Mouse (Mus musculus) gastrocnemius, adult 2 months (tissue): ENCODE measurements around the gene Fads6. TPM values are rescaled to one million over a fixed set of nuclear protein-coding genes. Genes with fewer than 3 reads are reported as not detected.

Experiments
- DNase-seq: peaks from one replicate; pipeline ENCODE4 v3.0.0; 2022
- H3K27ac ChIP-seq: fragments of 200-600 bp; 2 replicates; pipeline ENCODE4 v1.8.1; 2022; ENCODE audit warnings: mild to moderate bottlenecking
- H3K4me3 ChIP-seq: fragments of 200-600 bp; 2 replicates; pipeline ENCODE4 v1.8.1; 2022; ENCODE audit warnings: mild to moderate bottlenecking, moderate library complexity
- CTCF ChIP-seq: fragments of 200-600 bp; IDR thresholded peaks from 2 replicates; pipeline ENCODE4 v1.8.1; 2022; ENCODE audit warnings: antibody characterized with exemption, mild to moderate bottlenecking, moderate library complexity
- intact Hi-C: fragments of 180-260 bp; cut with DNase I; formaldehyde crosslinking; loops from one replicate; pipeline ENCODE4 v1.15.1; 2025
- total RNA-seq, 2 experiments: library from RNA; stranded (reverse); gene quantifications; 2 replicates each; pipeline ENCODE4 v1.2.3; 2021

Gene Fads6
- total RNA-seq, 2 experiments from 2014 or later: 2.4 to 5.4 TPM

- Histone ChIP-seq H3K27ac (no peak overlapping the region), H3K4me3 (no peak overlapping the region)
- TF ChIP-seq CTCF: no peak
- intact Hi-C loops: no loop called here
- no peak for DNase-seq
Observed at GRCm38 (mm10) chr11:115295939-115296338, 1.5 kb downstream of the Fads6 start.

- no peak for DNase-seq
- Histone ChIP-seq H3K27ac (no peak overlapping the region), H3K4me3 (no peak overlapping the region)
- TF ChIP-seq CTCF: no peak
- intact Hi-C loops: no loop called here
Observed at GRCm38 (mm10) chr11:115292631-115293375, 4.7 kb downstream of the Fads6 start.

GRCm38 (mm10) chr11:115291503-115291902, 6.0 kb downstream of the Fads6 start:
- no peak for DNase-seq
- intact Hi-C loops: no loop called here
- H3K27ac ChIP-seq: peak overlapping the region; percentile 43; the same call in 1 of the 2 replicates

GRCm38 (mm10) chr11:115290919-115291318, 6.5 kb downstream of the Fads6 start:
- no peak for TF ChIP-seq CTCF
- Histone ChIP-seq H3K27ac (peak overlapping the region; percentile 51; the same call in 1 of the 2 replicates), H3K4me3 (no peak overlapping the region)
- peak; percentile 82 for DNase-seq
- intact Hi-C loops: no loop called here

More at GRCm38 (mm10) chr11:115291503-115291902, 6.0 kb downstream of the Fads6 start:
- H3K4me3 ChIP-seq: no peak overlapping the region
- no peak for TF ChIP-seq CTCF

- no peak overlapping the region for H3K4me3 ChIP-seq
- no peak for TF ChIP-seq CTCF
- peak overlapping the region; percentile 51; the same call in 1 of the 2 replicates for H3K27ac ChIP-seq
- no peak for DNase-seq
- intact Hi-C loops: no loop called here
Observed at GRCm38 (mm10) chr11:115290314-115290713, 7.1 kb downstream of the Fads6 start.

- H3K27ac ChIP-seq: peak overlapping the region; percentile 51; the same call in 1 of the 2 replicates
- TF ChIP-seq CTCF: no peak
- intact Hi-C loops: no loop called here
- DNase-seq: no peak
- H3K4me3 ChIP-seq: no peak overlapping the region
Observed at GRCm38 (mm10) chr11:115289885-115290284, 7.6 kb downstream of the Fads6 start.

GRCm38 (mm10) chr11:115288305-115288704, 9.2 kb downstream of the Fads6 start:
- intact Hi-C loops: no loop called here
- Histone ChIP-seq H3K4me3 (no peak overlapping the region), H3K27ac (no peak overlapping the region)
- TF ChIP-seq CTCF: no peak
- no peak for DNase-seq

- no peak for TF ChIP-seq CTCF
- no peak overlapping the region for H3K4me3 ChIP-seq
- H3K27ac ChIP-seq: no peak overlapping the region
- no peak for DNase-seq
- intact Hi-C loops: no loop called here
Observed at GRCm38 (mm10) chr11:115287386-115287785, 10.1 kb downstream of the Fads6 start.

GRCm38 (mm10) chr11:115286201-115286993, 11.1 kb downstream of the Fads6 start:
- H3K4me3 ChIP-seq: no peak overlapping the region
- TF ChIP-seq CTCF: no peak
- intact Hi-C loops: no loop called here
- DNase-seq: peak; percentile 71
- H3K27ac ChIP-seq: peak overlapping the region; percentile 75

- DNase-seq: no peak
- TF ChIP-seq CTCF: no peak
- H3K27ac ChIP-seq: peak overlapping the region; percentile 35; the same call in 1 of the 2 replicates
- H3K4me3 ChIP-seq: no peak overlapping the region
- intact Hi-C loops: no loop called here
Observed at GRCm38 (mm10) chr11:115285282-115285681, 12.2 kb downstream of the Fads6 start.

GRCm38 (mm10) chr11:115283891-115284620, 13.4 kb downstream of the Fads6 start:
- TF ChIP-seq CTCF: no peak
- no peak overlapping the region for H3K27ac ChIP-seq
- intact Hi-C loops: no loop called here
- DNase-seq: no peak
- no peak overlapping the region for H3K4me3 ChIP-seq

GRCm38 (mm10) chr11:115283486-115283765, 14.0 kb downstream of the Fads6 start:
- no peak for TF ChIP-seq CTCF
- DNase-seq: no peak
- intact Hi-C loops: no loop called here
- Histone ChIP-seq H3K4me3 (no peak overlapping the region), H3K27ac (no peak overlapping the region; the same call in 1 of the 2 replicates)
